Mouse (Mus musculus): ENCODE data around the gene Gm20532. TPM values are rescaled to one million over a fixed set of nuclear protein-coding genes. Genes with fewer than 3 reads are reported as not detected.

The Gm20532 gene
- total and polyA plus RNA-seq, 2 experiments from 2014 or later = not detected

- ATAC-seq (0 out of 2 replicates have a peak, but pooled peaks have one; percentile 5), DNase-seq (ENCODE audit: low spot score) (peak; percentile 59)
Observed at GRCm38 (mm10) chr2:26585713-26586112, 726 bp upstream of the Gm20532 start.

DNA sequence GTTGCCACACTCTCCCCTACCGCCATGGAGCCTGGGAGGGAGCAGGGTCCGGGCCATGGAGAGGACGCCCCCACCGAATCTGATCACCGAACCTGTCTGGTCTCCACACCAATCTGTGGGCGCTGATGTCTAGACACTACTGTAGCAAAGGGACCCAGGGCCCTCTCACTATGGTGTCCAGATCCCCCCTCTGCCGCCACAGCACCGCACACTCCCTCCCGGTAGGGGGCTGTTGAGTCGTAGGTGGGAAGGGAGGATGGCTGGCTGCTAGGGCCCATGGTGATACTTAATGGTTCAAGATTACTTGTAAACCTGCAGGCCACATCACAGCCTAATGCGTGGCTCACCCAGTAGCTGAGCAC is 586 bp downstream of the Gm20532 start:
- H3K4me2 ChIP-seq (ENCODE audit: low read depth, low read length) = peak overlapping the region; percentile 74
- no peaks in the 10 kb centered on the region for H3K36me3 ChIP-seq (ENCODE audit: insufficient read depth, low read length)
- H3K4me1 ChIP-seq (ENCODE audit: insufficient read depth, low read length) = no peaks in the 10 kb centered on the region
- 8% methylated on average over 11 of the region's 11 CpGs for WGBS
- ATAC-seq = peak; percentile 62
- no peaks in the 10 kb centered on the region for H3K9me3 ChIP-seq (ENCODE audit: low read length)
- H3K4me3 ChIP-seq (ENCODE audit: low read length) = peak overlapping the region; percentile 56
- H3K27me3 ChIP-seq (ENCODE audit: insufficient read depth, low read length) = no peaks in the 10 kb centered on the region
- peak; percentile 60 for DNase-seq (ENCODE audit: low spot score)
- peak overlapping the region; percentile 62 for H3K9ac ChIP-seq (replicated peaks; ENCODE audit: low read length)
- peak overlapping the region; percentile 27; the same call in 1 of the 2 replicates for H3K27ac ChIP-seq
- no peak for TF ChIP-seq CTCF (IDR thresholded peaks at IDR 0.05; ENCODE audit: low read depth)

More at GRCm38 (mm10) chr2:26585713-26586112, 726 bp upstream of the Gm20532 start:
- Histone ChIP-seq H3K27ac (peak overlapping the region; percentile 48; the same call in 1 of the 2 replicates), H3K4me1 (ENCODE audit: insufficient read depth, low read length) (no peaks in the 10 kb centered on the region), H3K27me3 (ENCODE audit: insufficient read depth, low read length) (no peaks in the 10 kb centered on the region), H3K36me3 (ENCODE audit: insufficient read depth, low read length) (no peaks in the 10 kb centered on the region), H3K4me2 (ENCODE audit: low read depth, low read length) (no peak overlapping the region), H3K9ac (replicated peaks; ENCODE audit: low read length) (peak overlapping the region; percentile 33; the same call in 1 of the 2 replicates), H3K9me3 (ENCODE audit: low read length) (no peaks in the 10 kb centered on the region), H3K4me3 (ENCODE audit: low read length) (peak overlapping the region; percentile 13; the same call in 1 of the 2 replicates)
- WGBS = 55% methylated on average over 6 of the region's 6 CpGs
- TF ChIP-seq CTCF (IDR thresholded peaks at IDR 0.05; ENCODE audit: low read depth) = no peak; the same call in 1 of the 2 replicates

DNA sequence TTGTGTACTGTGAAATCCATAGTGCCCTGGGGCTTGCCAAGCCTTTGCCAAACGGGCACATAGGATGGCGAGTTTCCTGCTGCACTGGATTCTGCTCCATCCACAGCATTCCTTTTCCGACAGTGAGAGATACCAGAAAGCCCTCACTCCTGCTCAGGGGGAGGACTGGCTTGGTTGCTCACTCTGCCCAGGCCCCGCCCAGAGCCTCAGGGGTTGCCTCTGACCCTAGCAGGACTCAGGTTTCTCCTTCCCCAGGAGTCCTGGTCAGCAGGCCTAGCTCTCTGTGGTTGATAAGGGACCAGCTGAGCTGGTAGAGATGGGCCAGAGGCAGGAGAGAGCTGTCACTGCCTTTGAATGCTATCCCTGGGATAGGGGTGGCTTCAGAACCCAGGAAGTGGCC is 2.1 kb downstream of the Gm20532 start:
- no peaks in the 10 kb centered on the region for H3K9me3 ChIP-seq (ENCODE audit: low read length)
- no peak for TF ChIP-seq CTCF (IDR thresholded peaks at IDR 0.05; ENCODE audit: low read depth)
- H3K4me1 ChIP-seq (ENCODE audit: insufficient read depth, low read length) = no peaks in the 10 kb centered on the region
- peak overlapping the region; percentile 16 for H3K4me2 ChIP-seq (ENCODE audit: low read depth, low read length)
- no peak for DNase-seq (ENCODE audit: low spot score)
- no peak overlapping the region for H3K4me3 ChIP-seq (ENCODE audit: low read length)
- 63% methylated on average over 4 of the region's 4 CpGs for WGBS
- ATAC-seq = no peak
- H3K27me3 ChIP-seq (ENCODE audit: insufficient read depth, low read length) = no peaks in the 10 kb centered on the region
- no peaks in the 10 kb centered on the region for H3K36me3 ChIP-seq (ENCODE audit: insufficient read depth, low read length)
- no peak overlapping the region for H3K9ac ChIP-seq (replicated peaks; ENCODE audit: low read length)
- H3K27ac ChIP-seq = no peak overlapping the region

DNA sequence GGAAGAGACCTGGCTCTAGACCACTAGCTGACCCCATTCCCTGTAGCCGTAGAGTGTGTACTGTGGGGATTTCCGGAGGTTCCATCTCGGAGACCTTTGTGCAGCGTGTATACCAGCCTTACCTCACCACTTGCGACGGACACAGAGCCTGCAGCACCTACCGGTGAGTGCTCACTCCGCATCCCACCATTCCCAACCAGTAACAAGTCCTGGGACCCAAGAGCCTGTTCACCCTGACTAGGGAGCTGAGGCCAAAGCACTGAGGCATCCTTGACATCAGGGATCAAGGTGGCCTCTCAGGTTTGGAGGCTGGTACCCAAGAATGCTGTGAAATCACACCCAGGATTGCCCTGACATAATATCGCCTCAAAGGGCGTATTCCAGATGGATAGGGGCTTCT is 2.8 kb downstream of the Gm20532 start:
- Histone ChIP-seq H3K27ac (no peak overlapping the region), H3K9me3 (ENCODE audit: low read length) (no peaks in the 10 kb centered on the region), H3K27me3 (ENCODE audit: insufficient read depth, low read length) (no peaks in the 10 kb centered on the region), H3K4me1 (ENCODE audit: insufficient read depth, low read length) (no peaks in the 10 kb centered on the region), H3K4me3 (ENCODE audit: low read length) (no peak overlapping the region), H3K4me2 (ENCODE audit: low read depth, low read length) (peak overlapping the region; percentile 16; the same call in 1 of the 2 replicates), H3K9ac (replicated peaks; ENCODE audit: low read length) (no peak overlapping the region), H3K36me3 (ENCODE audit: insufficient read depth, low read length) (no peaks in the 10 kb centered on the region)
- 92% methylated on average over 10 of the region's 10 CpGs for WGBS
- ATAC-seq = no peak
- TF ChIP-seq CTCF (IDR thresholded peaks at IDR 0.05; ENCODE audit: low read depth) = no peak
- DNase-seq (ENCODE audit: low spot score) = no peak

DNA sequence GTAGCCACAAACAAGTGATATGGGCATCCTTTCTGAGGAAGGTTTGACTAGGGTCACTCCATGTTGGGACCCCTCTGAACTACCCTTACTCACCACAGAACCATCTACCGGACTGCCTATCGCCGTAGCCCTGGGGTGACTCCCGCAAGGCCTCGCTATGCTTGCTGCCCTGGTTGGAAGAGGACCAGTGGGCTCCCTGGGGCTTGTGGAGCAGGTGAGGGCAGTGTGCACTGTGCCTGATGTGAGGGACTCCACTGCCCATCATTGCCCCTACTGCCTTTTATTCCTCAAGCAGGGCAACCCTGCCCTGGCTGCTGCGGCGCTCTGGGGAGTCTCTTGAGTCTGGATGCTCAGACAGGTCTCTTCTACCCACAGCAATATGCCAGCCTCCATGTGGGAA is 3.8 kb downstream of the Gm20532 start:
- DNase-seq (ENCODE audit: low spot score) (no peak), ATAC-seq (no peak)
- WGBS = 90% methylated on average over 7 of the region's 7 CpGs
- Histone ChIP-seq H3K4me2 (ENCODE audit: low read depth, low read length) (no peak overlapping the region), H3K9ac (replicated peaks; ENCODE audit: low read length) (peak overlapping the region; percentile 6; the same call in 1 of the 2 replicates), H3K27me3 (ENCODE audit: insufficient read depth, low read length) (no peaks in the 10 kb centered on the region), H3K4me3 (ENCODE audit: low read length) (no peak overlapping the region), H3K27ac (no peak overlapping the region), H3K36me3 (ENCODE audit: insufficient read depth, low read length) (no peaks in the 10 kb centered on the region), H3K4me1 (ENCODE audit: insufficient read depth, low read length) (no peaks in the 10 kb centered on the region), H3K9me3 (ENCODE audit: low read length) (no peaks in the 10 kb centered on the region)
- no peak for TF ChIP-seq CTCF (IDR thresholded peaks at IDR 0.05; ENCODE audit: low read depth)

DNA sequence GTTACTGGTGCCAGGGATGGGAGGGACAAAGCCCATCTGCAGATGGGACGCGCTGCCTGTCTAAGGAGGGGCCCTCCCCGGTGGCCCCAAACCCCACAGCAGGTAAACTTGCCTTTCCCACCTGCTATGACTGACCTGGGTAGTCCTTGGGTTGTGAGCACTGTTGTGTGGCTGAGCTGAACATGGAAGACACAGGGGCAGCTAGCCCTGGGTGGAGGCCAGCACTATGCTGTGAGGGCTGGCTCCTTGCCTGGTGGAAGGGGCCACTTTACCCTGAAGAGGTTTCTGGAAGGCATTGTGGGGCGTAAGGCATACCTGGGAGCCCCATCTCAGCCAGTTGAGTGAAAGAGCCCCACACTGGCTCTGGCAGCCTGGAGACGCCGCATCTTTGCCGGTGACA is 4.5 kb downstream of the Gm20532 start:
- Histone ChIP-seq H3K9me3 (ENCODE audit: low read length) (no peaks in the 10 kb centered on the region), H3K9ac (replicated peaks; ENCODE audit: low read length) (peak overlapping the region; percentile 6; the same call in 1 of the 2 replicates), H3K4me1 (ENCODE audit: insufficient read depth, low read length) (no peaks in the 10 kb centered on the region), H3K27me3 (ENCODE audit: insufficient read depth, low read length) (no peaks in the 10 kb centered on the region), H3K36me3 (ENCODE audit: insufficient read depth, low read length) (no peaks in the 10 kb centered on the region), H3K27ac (no peak overlapping the region), H3K4me3 (ENCODE audit: low read length) (no peak overlapping the region), H3K4me2 (ENCODE audit: low read depth, low read length) (0 out of 2 replicates have a peak overlapping the region, but pooled peaks have one; percentile 7)
- no peak for DNase-seq (ENCODE audit: low spot score)
- 86% methylated on average over 7 of the region's 7 CpGs for WGBS
- ATAC-seq = no peak
- no peak for TF ChIP-seq CTCF (IDR thresholded peaks at IDR 0.05; ENCODE audit: low read depth)

- 72% methylated on average over 12 of the region's 12 CpGs for WGBS
- Histone ChIP-seq H3K4me1 (ENCODE audit: insufficient read depth, low read length) (no peaks in the 10 kb centered on the region), H3K4me3 (ENCODE audit: low read length) (no peak overlapping the region), H3K27ac (no peak overlapping the region), H3K9me3 (ENCODE audit: low read length) (no peaks in the 10 kb centered on the region), H3K4me2 (ENCODE audit: low read depth, low read length) (0 out of 2 replicates have a peak overlapping the region, but pooled peaks have one; percentile 7), H3K9ac (replicated peaks; ENCODE audit: low read length) (no peak overlapping the region), H3K36me3 (ENCODE audit: insufficient read depth, low read length) (no peaks in the 10 kb centered on the region), H3K27me3 (ENCODE audit: insufficient read depth, low read length) (no peaks in the 10 kb centered on the region)
- ATAC-seq (no peak), DNase-seq (ENCODE audit: low spot score) (no peak)
- TF ChIP-seq CTCF (IDR thresholded peaks at IDR 0.05; ENCODE audit: low read depth) = no peak
Observed at GRCm38 (mm10) chr2:26591416-26591815, 5.0 kb downstream of the Gm20532 start.
